Mouse (Mus musculus) forebrain, embryonic 10.5 days (tissue): ENCODE results near the gene Terb1. TPM values are rescaled to one million over a fixed set of nuclear protein-coding genes. Genes with fewer than 3 reads are reported as not detected.

Experiments
- DNase-seq: peaks from one replicate; pipeline ENCODE4 v3.0.0-alpha.2; 2017; ENCODE audit warnings: low spot score; ENCODE audit errors: extremely low spot score
- H3K27ac ChIP-seq: fragments of 300-500 bp; sonication (generic); 2 replicates; pipeline ENCODE4 v1.5.1; 2016; ENCODE audit warnings: mild to moderate bottlenecking
- H3K27me3 ChIP-seq: fragments of 300-500 bp; sonication (generic); 2 replicates; pipeline ENCODE4 v1.6.1; 2016; ENCODE audit warnings: mild to moderate bottlenecking; ENCODE audit not compliant: poor library complexity, severe bottlenecking
- H3K36me3 ChIP-seq: fragments of 300-500 bp; sonication (generic); replicated peaks from 2 replicates; pipeline ENCODE4 v1.6.1; 2016; ENCODE audit warnings: mild to moderate bottlenecking, moderate library complexity
- H3K4me1 ChIP-seq: fragments of 300-500 bp; sonication (generic); 2 replicates; pipeline ENCODE4 v1.6.1; 2016
- H3K4me3 ChIP-seq: fragments of 300-500 bp; sonication (generic); 2 replicates; pipeline ENCODE4 v1.5.1; 2016; ENCODE audit warnings: mild to moderate bottlenecking, moderate library complexity
- H3K9me3 ChIP-seq: fragments of 300-500 bp; sonication (generic); 2 replicates; pipeline ENCODE4 v1.6.1; 2016; ENCODE audit warnings: mild to moderate bottlenecking, moderate library complexity
- WGBS: fragments of 180-500 bp; shearing (Covaris S2); methylation state at CpG from one replicate; pipeline ENCODE4 v1.1.7; 2016; 5-methylcytosine and 5-hydroxymethylcytosine counted together
- polyA plus RNA-seq: library from polyadenylated mRNA; unstranded; fragments of >200 nt; fragmentation: Nextera tagmentation; extraction: Ambion mirVana; gene quantifications from 2 replicates; pipeline ENCODE4 v1.2.1, GENCODE M21; 2016

The Terb1 gene
- polyA plus RNA-seq, 1 experiment from 2014 or later: 0.10 TPM

GRCm38 (mm10) chr8:104427703-104428102, 82.0 kb downstream of the Terb1 start:
- no peak overlapping the region for H3K4me3 ChIP-seq

GRCm38 (mm10) chr8:104422313-104422712, 87.4 kb downstream of the Terb1 start:
- Histone ChIP-seq H3K4me1 (no peaks in the 10 kb centered on the region), H3K36me3 (peaks cover 100% of the 10 kb centered on the region), H3K27me3 (no peaks in the 10 kb centered on the region), H3K4me3 (no peak overlapping the region), H3K27ac (no peak overlapping the region), H3K9me3 (no peaks in the 10 kb centered on the region)
- WGBS: 93% methylated on average over 6 of the region's 6 CpGs
- DNase-seq: no peak

More at GRCm38 (mm10) chr8:104427703-104428102, 82.0 kb downstream of the Terb1 start:
- no peaks in the 10 kb centered on the region for H3K27me3 ChIP-seq
- H3K9me3 ChIP-seq: no peaks in the 10 kb centered on the region; the same call in 1 of the 2 replicates
- no peaks in the 10 kb centered on the region for H3K4me1 ChIP-seq
- no peak for DNase-seq
- peaks cover 100% of the 10 kb centered on the region for H3K36me3 ChIP-seq
- H3K27ac ChIP-seq: no peak overlapping the region
- WGBS: 97% methylated on average over 13 of the region's 13 CpGs

- 89% methylated on average over 6 of the region's 6 CpGs for WGBS
- no peak for DNase-seq
- Histone ChIP-seq H3K27ac (no peak overlapping the region), H3K9me3 (no peaks in the 10 kb centered on the region), H3K36me3 (peaks cover 54% of the 10 kb centered on the region), H3K4me1 (peaks cover 2% of the 10 kb centered on the region; the same call in 1 of the 2 replicates), H3K4me3 (no peak overlapping the region), H3K27me3 (no peaks in the 10 kb centered on the region)
Measured at GRCm38 (mm10) chr8:104416022-104416421, 93.7 kb downstream of the Terb1 start.

GRCm38 (mm10) chr8:104414204-104414603, 95.5 kb downstream of the Terb1 start:
- WGBS: 69% methylated on average over 3 of the region's 3 CpGs

GRCm38 (mm10) chr8:104413770-104414169, 95.9 kb downstream of the Terb1 start:
- H3K9me3 ChIP-seq: no peaks in the 10 kb centered on the region
- H3K36me3 ChIP-seq: peaks cover 31% of the 10 kb centered on the region
- no peak overlapping the region for H3K27ac ChIP-seq
- H3K4me1 ChIP-seq: peaks cover 7% of the 10 kb centered on the region; the same call in 1 of the 2 replicates
- H3K27me3 ChIP-seq: no peaks in the 10 kb centered on the region
- no peak for DNase-seq
- H3K4me3 ChIP-seq: no peak overlapping the region
- 90% methylated on average over 4 of the region's 4 CpGs for WGBS

More at GRCm38 (mm10) chr8:104414204-104414603, 95.5 kb downstream of the Terb1 start:
- H3K4me3 ChIP-seq: no peak overlapping the region
- peaks cover 35% of the 10 kb centered on the region for H3K36me3 ChIP-seq
- H3K4me1 ChIP-seq: peaks cover 7% of the 10 kb centered on the region; the same call in 1 of the 2 replicates
- no peaks in the 10 kb centered on the region for H3K9me3 ChIP-seq
- no peak for DNase-seq
- no peaks in the 10 kb centered on the region for H3K27me3 ChIP-seq
- H3K27ac ChIP-seq: no peak overlapping the region

GRCm38 (mm10) chr8:104412805-104413532, 96.7 kb downstream of the Terb1 start:
- WGBS: 85% methylated on average over 7 of the region's 7 CpGs
- Histone ChIP-seq H3K27ac (no peak overlapping the region), H3K27me3 (no peaks in the 10 kb centered on the region), H3K4me1 (peaks cover 7% of the 10 kb centered on the region; the same call in 1 of the 2 replicates), H3K9me3 (no peaks in the 10 kb centered on the region), H3K4me3 (no peak overlapping the region), H3K36me3 (peaks cover 23% of the 10 kb centered on the region)
- no peak for DNase-seq

GRCm38 (mm10) chr8:104411972-104412371, 97.7 kb downstream of the Terb1 start:
- Histone ChIP-seq H3K4me3 (no peak overlapping the region), H3K4me1 (peaks cover 7% of the 10 kb centered on the region; the same call in 1 of the 2 replicates), H3K27me3 (no peaks in the 10 kb centered on the region), H3K27ac (no peak overlapping the region), H3K9me3 (no peaks in the 10 kb centered on the region), H3K36me3 (peaks cover 13% of the 10 kb centered on the region)
- 84% methylated on average over 3 of the region's 3 CpGs for WGBS
- no peak for DNase-seq

- WGBS: 94% methylated on average over 3 of the region's 3 CpGs
- H3K36me3 ChIP-seq: peaks cover 10% of the 10 kb centered on the region
- H3K9me3 ChIP-seq: no peaks in the 10 kb centered on the region
- H3K4me3 ChIP-seq: no peak overlapping the region
- DNase-seq: no peak
- no peaks in the 10 kb centered on the region for H3K27me3 ChIP-seq
- H3K27ac ChIP-seq: no peak overlapping the region
- peaks cover 7% of the 10 kb centered on the region; the same call in 1 of the 2 replicates for H3K4me1 ChIP-seq
Measured at GRCm38 (mm10) chr8:104411468-104411867, 98.2 kb downstream of the Terb1 start.

- H3K4me3 ChIP-seq: no peak overlapping the region
- 52% methylated on average over 7 of the region's 7 CpGs for WGBS
- peaks cover 7% of the 10 kb centered on the region; the same call in 1 of the 2 replicates for H3K4me1 ChIP-seq
- DNase-seq: no peak
- H3K9me3 ChIP-seq: no peaks in the 10 kb centered on the region
- H3K27ac ChIP-seq: no peak overlapping the region
- H3K27me3 ChIP-seq: no peaks in the 10 kb centered on the region
- H3K36me3 ChIP-seq: peaks cover 6% of the 10 kb centered on the region; the same call in 1 of the 2 replicates
Measured at GRCm38 (mm10) chr8:104410628-104411273, 99.0 kb downstream of the Terb1 start.

- H3K4me1 ChIP-seq: peaks cover 7% of the 10 kb centered on the region; the same call in 1 of the 2 replicates
- no peak for DNase-seq
- no peak overlapping the region for H3K27ac ChIP-seq
- no peak overlapping the region for H3K4me3 ChIP-seq
- H3K36me3 ChIP-seq: no peaks in the 10 kb centered on the region
- 90% methylated on average over 7 of the region's 7 CpGs for WGBS
- H3K9me3 ChIP-seq: no peaks in the 10 kb centered on the region
- H3K27me3 ChIP-seq: no peaks in the 10 kb centered on the region
Measured at GRCm38 (mm10) chr8:104408328-104409110, 101.2 kb downstream of the Terb1 start.

GRCm38 (mm10) chr8:104406340-104407128, 103.2 kb downstream of the Terb1 start:
- H3K27ac ChIP-seq: no peak overlapping the region
- no peaks in the 10 kb centered on the region for H3K27me3 ChIP-seq
- WGBS: 84% methylated on average over 6 of the region's 6 CpGs
- H3K36me3 ChIP-seq: no peaks in the 10 kb centered on the region
- no peaks in the 10 kb centered on the region for H3K9me3 ChIP-seq
- no peak overlapping the region for H3K4me3 ChIP-seq
- H3K4me1 ChIP-seq: peaks cover 7% of the 10 kb centered on the region; the same call in 1 of the 2 replicates
- no peak for DNase-seq
